ENCODE assay signal across 10 mouse cellular contexts in the genomic region with DNA sequence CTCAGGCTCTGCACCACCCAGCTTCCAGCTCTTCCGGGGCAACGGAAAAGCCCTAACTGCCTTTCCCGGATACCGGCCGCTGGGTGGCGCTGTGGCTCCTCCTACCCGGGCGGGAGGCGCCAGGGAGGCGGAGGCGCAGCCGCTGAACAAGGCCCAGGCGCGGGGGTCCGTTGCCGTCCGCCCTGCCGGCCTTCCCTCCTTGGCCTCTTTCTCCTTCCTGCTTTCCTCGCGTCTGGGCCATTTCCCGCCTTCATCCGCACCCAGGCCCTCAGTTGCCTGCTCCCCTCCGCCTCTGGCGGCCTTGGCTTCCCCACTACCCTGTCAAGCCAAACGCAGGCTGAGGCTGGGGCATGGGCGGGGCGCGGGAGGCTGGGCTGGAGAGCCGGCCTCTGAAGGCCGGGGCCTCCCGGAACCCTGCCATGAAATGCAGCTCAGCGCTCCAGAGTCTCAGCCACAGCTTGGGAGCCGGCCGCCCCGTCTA. TPM values are rescaled to one million over a fixed set of nuclear protein-coding genes. Genes with fewer than 3 reads are reported as not detected.
DNase-seq lines count a peak whose midpoint lies in the region; ATAC-seq lines count a peak whose summit lies in the region.
"Had no signal": no experiment of that assay in that cellular context is flagged by ENCODE, and none has a peak within 500 bp of the region (broad histone marks: within the 10 kb centered on the region; RNA-seq: fewer than 3 reads in every experiment).

No protein-coding gene starts in this region.

- no peak for ATAC-seq in erythroblast, adult 5-6 weeks (replicated peaks; ENCODE audit: low FRiP score, poor library complexity, severe bottlenecking)
- ATAC-seq in embryonic facial prominence, embryonic 13.5 days (ENCODE audit: insufficient number of reproducible peaks, insufficient read depth, low FRiP score, low TSS enrichment, low read depth), result peak; percentile 75; the same call in 1 of the 2 replicates
- ATAC-seq in heart, embryonic 11.5 days (replicated peaks; ENCODE audit: insufficient number of reproducible peaks, low FRiP score, low TSS enrichment), result peak; percentile 80
- peak; percentile 97 for ATAC-seq in kidney, embryonic 14.5 days (ENCODE audit: low FRiP score, low TSS enrichment)
- ATAC-seq in liver, embryonic 12.5 days, result peak; percentile 83
- peak; percentile 86 for ATAC-seq in stomach, embryonic 16.5 days (ENCODE audit: insufficient read depth, low FRiP score)

- H3K4me1 ChIP-seq in erythroblast, embryonic 14.5 days (ENCODE audit: control insufficient read depth), result peaks cover 7% of the 10 kb centered on the region
- no peaks in the 10 kb centered on the region for H3K4me1 ChIP-seq in embryonic facial prominence, embryonic 13.5 days
- no peaks in the 10 kb centered on the region for H3K4me1 ChIP-seq in heart, embryonic 11.5 days (ENCODE audit: control insufficient read depth, insufficient read depth, low read length)
- no peaks in the 10 kb centered on the region for H3K4me1 ChIP-seq in kidney, embryonic 14.5 days (ENCODE audit: control insufficient read depth, insufficient read depth, low read length)
- no peaks in the 10 kb centered on the region for H3K4me1 ChIP-seq in liver, embryonic 12.5 days
- no peaks in the 10 kb centered on the region for H3K4me1 ChIP-seq in stomach, embryonic 16.5 days (ENCODE audit: control insufficient read depth, insufficient read depth, low read length)

- H3K36me3 ChIP-seq in erythroblast, embryonic 14.5 days (ENCODE audit: control insufficient read depth), result no peaks in the 10 kb centered on the region
- no peaks in the 10 kb centered on the region for H3K36me3 ChIP-seq in embryonic facial prominence, embryonic 13.5 days
- no peaks in the 10 kb centered on the region for H3K36me3 ChIP-seq in heart, embryonic 11.5 days (ENCODE audit: control insufficient read depth, insufficient read depth, low read length)
- H3K36me3 ChIP-seq in kidney, embryonic 14.5 days (ENCODE audit: control insufficient read depth, insufficient read depth, low read length), result no peaks in the 10 kb centered on the region
- no peaks in the 10 kb centered on the region for H3K36me3 ChIP-seq in liver, embryonic 12.5 days
- H3K36me3 ChIP-seq in stomach, embryonic 16.5 days (ENCODE audit: control insufficient read depth, insufficient read depth, low read length), result no peaks in the 10 kb centered on the region

- no peaks in the 10 kb centered on the region for H3K9me3 ChIP-seq in erythroblast, embryonic 14.5 days (ENCODE audit: control insufficient read depth, low read length)
- no peaks in the 10 kb centered on the region for H3K9me3 ChIP-seq in embryonic facial prominence, embryonic 13.5 days
- H3K9me3 ChIP-seq in heart, embryonic 11.5 days (replicated peaks; ENCODE audit: control insufficient read depth, low read length), result no peaks in the 10 kb centered on the region
- H3K9me3 ChIP-seq in kidney, embryonic 14.5 days (ENCODE audit: control insufficient read depth, low read length), result no peaks in the 10 kb centered on the region
- no peaks in the 10 kb centered on the region for H3K9me3 ChIP-seq in liver, embryonic 12.5 days (replicated peaks)
- H3K9me3 ChIP-seq in stomach, embryonic 16.5 days (replicated peaks; ENCODE audit: control insufficient read depth, low read length), result no peaks in the 10 kb centered on the region

- WGBS in embryonic facial prominence, embryonic 13.5 days, result 19% methylated on average over 35 of the region's 35 CpGs
- WGBS in heart, embryonic 11.5 days (ENCODE audit: insufficient replicate concordance), result 11% methylated on average over 35 of the region's 35 CpGs
- 22% methylated on average over 35 of the region's 35 CpGs for WGBS in kidney, embryonic 14.5 days
- WGBS in liver, embryonic 12.5 days (ENCODE audit: insufficient replicate concordance), result 7% methylated on average over 32 of the region's 35 CpGs
- WGBS in stomach, embryonic 16.5 days, result 14% methylated on average over 27 of the region's 35 CpGs

- peak overlapping the region; percentile 61 for H3K9ac ChIP-seq in embryonic facial prominence, embryonic 13.5 days
- peak overlapping the region; percentile 64 for H3K9ac ChIP-seq in heart, embryonic 11.5 days (ENCODE audit: low read depth, low read length)
- peak overlapping the region; percentile 53; the same call in 1 of the 2 replicates for H3K9ac ChIP-seq in kidney, embryonic 14.5 days (ENCODE audit: low read depth, low read length)
- peak overlapping the region; percentile 44; the same call in 1 of the 2 replicates for H3K9ac ChIP-seq in liver, embryonic 12.5 days
- peak overlapping the region; percentile 72 for H3K9ac ChIP-seq in stomach, embryonic 16.5 days (ENCODE audit: low read length)

- DNase-seq in natural killer cell, adult 2 months (ENCODE audit: low spot score in 2 of 2), result peak; percentile 16 to 19

- peak overlapping the region; percentile 34; the same call in 1 of the 2 replicates for H3K27ac ChIP-seq in embryonic facial prominence, embryonic 13.5 days
- no peak overlapping the region for H3K27ac ChIP-seq in heart, embryonic 11.5 days (ENCODE audit: low read depth, low read length)
- 0 out of 2 replicates have a peak overlapping the region, but pooled peaks have one; percentile 37 for H3K27ac ChIP-seq in kidney, embryonic 14.5 days (ENCODE audit: low read depth, low read length)
- H3K27ac ChIP-seq in liver, embryonic 12.5 days, result 0 out of 2 replicates have a peak overlapping the region, but pooled peaks have one; percentile 30
- peak overlapping the region; percentile 42; the same call in 1 of the 2 replicates for H3K27ac ChIP-seq in stomach, embryonic 16.5 days (ENCODE audit: low read length)

- peaks cover 13% of the 10 kb centered on the region for H3K27me3 ChIP-seq in erythroblast, embryonic 14.5 days (ENCODE audit: control insufficient read depth)
- H3K27me3 ChIP-seq in embryonic facial prominence, embryonic 13.5 days, result peaks cover 52% of the 10 kb centered on the region
- peaks cover 10% of the 10 kb centered on the region for H3K27me3 ChIP-seq in heart, embryonic 11.5 days (ENCODE audit: control insufficient read depth, insufficient read depth, low read length)
- peaks cover 15% of the 10 kb centered on the region; the same call in 1 of the 2 replicates for H3K27me3 ChIP-seq in kidney, embryonic 14.5 days (ENCODE audit: control insufficient read depth, insufficient read depth, low read length)
- H3K27me3 ChIP-seq in liver, embryonic 12.5 days (replicated peaks), result peaks cover 54% of the 10 kb centered on the region
- H3K27me3 ChIP-seq in stomach, embryonic 16.5 days (ENCODE audit: control insufficient read depth, insufficient read depth, low read length), result peaks cover 21% of the 10 kb centered on the region; the same call in 1 of the 2 replicates

- H3K4me3 ChIP-seq in erythroblast, embryonic 14.5 days (replicated peaks), result peak overlapping the region; percentile 59
- peak overlapping the region; percentile 34 for H3K4me3 ChIP-seq in embryonic facial prominence, embryonic 13.5 days
- peak overlapping the region; percentile 34 for H3K4me3 ChIP-seq in heart, embryonic 11.5 days (ENCODE audit: low read depth, low read length)
- peak overlapping the region; percentile 29 for H3K4me3 ChIP-seq in kidney, embryonic 14.5 days (ENCODE audit: low read length)
- peak overlapping the region; percentile 49 for H3K4me3 ChIP-seq in liver, embryonic 12.5 days
- H3K4me3 ChIP-seq in stomach, embryonic 16.5 days (replicated peaks; ENCODE audit: low read length), result peak overlapping the region; percentile 42

- H3K4me2 ChIP-seq in embryonic facial prominence, embryonic 13.5 days, result peak overlapping the region; percentile 55
- peak overlapping the region; percentile 57 for H3K4me2 ChIP-seq in heart, embryonic 11.5 days
- peak overlapping the region; percentile 47 for H3K4me2 ChIP-seq in kidney, embryonic 14.5 days (replicated peaks; ENCODE audit: low read depth, low read length)
- peak overlapping the region; percentile 66 for H3K4me2 ChIP-seq in liver, embryonic 12.5 days
- peak overlapping the region; percentile 51; the same call in 1 of the 2 replicates for H3K4me2 ChIP-seq in stomach, embryonic 16.5 days (ENCODE audit: low read depth, low read length)

RNA-seq across cellular contexts. Expression of a gene that starts 32.5 kb away (rescaled TPM):
- polyA plus RNA-seq in erythroblast, embryonic 14.5 days (2012), result not detected in 2 replicates
- total RNA-seq in erythroblast, adult 5-6 weeks (2015; ENCODE audit: low replicate concordance), result not detected in 2 replicates
- total RNA-seq in erythroblast, adult 5-6 weeks (2017; ENCODE audit: low replicate concordance), result 0.14 TPM in 1 of 2 replicates, not detected in the other
- polyA plus RNA-seq in embryonic facial prominence, embryonic 13.5 days (2015; fragmentation: Nextera tagmentation; extraction: Ambion mirVana), result 0.58 and 0.66 TPM in 2 replicates
- 0.11 TPM in 1 of 2 replicates, not detected in the other for polyA plus RNA-seq in heart, embryonic 11.5 days (2014; fragmentation: Nextera tagmentation; extraction: Ambion mirVana)
- polyA plus RNA-seq in kidney, embryonic 14.5 days (2014; fragmentation: Nextera tagmentation; extraction: Ambion mirVana), result not detected in 2 replicates
- not detected in 2 replicates for polyA plus RNA-seq in liver, embryonic 12.5 days (2016; fragmentation: Nextera tagmentation; extraction: Ambion mirVana)
- polyA plus RNA-seq in stomach, embryonic 16.5 days (2015; fragmentation: Nextera tagmentation; extraction: Ambion mirVana), result 0.11 and 0.15 TPM in 2 replicates
- total RNA-seq: neutrophil, adult 5-6 weeks had no signal
- polyA plus RNA-seq: C2C12 had no signal
